Mouse (Mus musculus): ENCODE data around the gene Notch2.

Notch2 gene

GRCm38 (mm10) chr3:97993920-97994545 is 19.3 kb upstream of the Notch2 start:
- no peak for DNase-seq (ENCODE audit: low read depth, low spot score)

GRCm38 (mm10) chr3:97994818-97995217 is 18.5 kb upstream of the Notch2 start:
- DNase-seq (ENCODE audit: low read depth, low spot score), result no peak

GRCm38 (mm10) chr3:97998349-97998748 is 15.0 kb upstream of the Notch2 start:
- DNase-seq (ENCODE audit: low read depth, low spot score), result no peak

GRCm38 (mm10) chr3:98003558-98003957 is 9.8 kb upstream of the Notch2 start:
- DNase-seq (ENCODE audit: low read depth, low spot score), result no peak

GRCm38 (mm10) chr3:98004231-98004630 is 9.1 kb upstream of the Notch2 start:
- no peak for DNase-seq (ENCODE audit: low read depth, low spot score)

GRCm38 (mm10) chr3:98005306-98005705 is 8.0 kb upstream of the Notch2 start:
- no peak for DNase-seq (ENCODE audit: low read depth, low spot score)

- no peak for DNase-seq (ENCODE audit: low read depth, low spot score)
Measured at GRCm38 (mm10) chr3:98006046-98006691, 7.2 kb upstream of the Notch2 start.

- DNase-seq (ENCODE audit: low read depth, low spot score), result no peak
Measured at GRCm38 (mm10) chr3:98006973-98007372, 6.4 kb upstream of the Notch2 start.

- DNase-seq (ENCODE audit: low read depth, low spot score), result no peak
Measured at GRCm38 (mm10) chr3:98008143-98008542, 5.2 kb upstream of the Notch2 start.

- DNase-seq (ENCODE audit: low read depth, low spot score), result no peak
Measured at GRCm38 (mm10) chr3:98009190-98009840, 4.0 kb upstream of the Notch2 start.

GRCm38 (mm10) chr3:98013086-98013400 is 284 bp upstream of the Notch2 start:
- DNase-seq (ENCODE audit: low read depth, low spot score), result no peak

- no peak for DNase-seq (ENCODE audit: low read depth, low spot score)
Measured at GRCm38 (mm10) chr3:98015205-98016171, 2.2 kb downstream of the Notch2 start.

- no peak for DNase-seq (ENCODE audit: low read depth, low spot score)
Measured at GRCm38 (mm10) chr3:98016901-98017591, 3.7 kb downstream of the Notch2 start.

GRCm38 (mm10) chr3:98018187-98018586 is 4.9 kb downstream of the Notch2 start:
- no peak for DNase-seq (ENCODE audit: low read depth, low spot score)

GRCm38 (mm10) chr3:98020431-98021229 is 7.3 kb downstream of the Notch2 start:
- DNase-seq (ENCODE audit: low read depth, low spot score), result no peak

- peak; percentile 89 for DNase-seq (ENCODE audit: low read depth, low spot score)
Measured at GRCm38 (mm10) chr3:98024288-98024848, 11.0 kb downstream of the Notch2 start.

GRCm38 (mm10) chr3:98025521-98025920 is 12.2 kb downstream of the Notch2 start:
- no peak for DNase-seq (ENCODE audit: low read depth, low spot score)

GRCm38 (mm10) chr3:98025921-98026880 is 12.9 kb downstream of the Notch2 start:
- no peak for DNase-seq (ENCODE audit: low read depth, low spot score)

GRCm38 (mm10) chr3:98027371-98027774 is 14.0 kb downstream of the Notch2 start:
- no peak for DNase-seq (ENCODE audit: low read depth, low spot score)
